Mouse (Mus musculus) stomach, postnatal 0 days (tissue): ENCODE results near the gene Aktip.

Experiments used
- CTCF ChIP-seq: IDR thresholded peaks from 2 replicates; pipeline ENCODE4 v1.5.1; 2016; ENCODE audit warnings: antibody characterized with exemption, low read depth, mild to moderate bottlenecking, moderate library complexity
- EP300 ChIP-seq: optimal IDR thresholded peaks from 2 replicates; pipeline ENCODE3; 2016; ENCODE audit warnings: antibody characterized with exemption

DNA sequence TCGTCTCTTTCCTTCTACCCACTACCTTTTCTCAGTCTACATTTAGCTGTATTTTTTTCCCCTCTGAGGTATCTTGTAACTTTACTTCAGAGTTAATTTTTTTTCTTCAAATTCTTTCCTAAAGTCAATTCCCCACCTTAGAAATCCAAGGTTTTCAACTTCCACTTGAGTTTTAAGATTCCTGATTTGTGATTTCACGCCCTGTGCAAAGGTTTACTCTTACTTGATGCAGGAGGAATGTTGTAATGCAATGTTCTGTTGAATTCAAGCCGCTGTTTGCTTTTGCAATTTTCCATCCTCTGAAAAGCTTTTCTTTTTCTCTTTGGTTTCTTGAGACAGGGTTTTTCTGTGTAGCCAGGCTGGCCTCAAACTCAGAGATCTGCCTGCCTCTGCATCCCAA is 9.9 kb upstream of the Aktip start:
- TF ChIP-seq CTCF (no peak), EP300 (no peak)
